Mouse (Mus musculus) T-helper 1 cell (primary cell): ENCODE measurements at regions not wholly inside any gene's neighbourhood (a gene's known extent, or its start where the extent isn't known, plus 50 kb on each side); places are given as distances from the start of the nearest gene placed in this dataset.

ENCODE experiments used
- in situ Hi-C: fragments of 300-600 bp; cut with MboI, MseI; formaldehyde crosslinking; loops from one replicate; pipeline ENCODE4 v1.15.1; 2025; ENCODE audit warnings: high pct_unique_total_duplicates

DNA sequence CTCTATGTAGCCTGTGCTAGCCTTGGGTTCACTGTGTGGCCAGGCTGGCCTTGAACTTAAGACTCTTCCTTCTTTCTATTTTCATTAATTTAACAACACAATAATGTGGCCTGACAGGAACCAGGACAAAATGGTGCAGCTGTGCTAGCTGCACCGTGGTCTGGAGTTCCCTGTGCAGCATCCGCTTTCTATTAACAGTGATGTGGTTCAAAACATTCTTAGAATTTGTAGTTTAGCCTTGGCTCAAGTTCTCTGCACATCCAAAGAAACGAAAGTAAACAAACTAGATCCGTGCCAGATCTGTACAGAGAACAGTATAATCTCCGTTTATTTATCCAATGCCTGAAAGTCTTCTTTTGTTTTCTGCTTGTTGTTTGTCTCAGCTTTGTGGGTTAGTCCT lies 88.5 kb downstream of the Irx1 start:
- in situ Hi-C loops = no loop called here

- in situ Hi-C loops = no loop called here
Measured at GRCm38 (mm10) chr13:71868763-71869162, 94.8 kb downstream of the Irx1 start.

DNA sequence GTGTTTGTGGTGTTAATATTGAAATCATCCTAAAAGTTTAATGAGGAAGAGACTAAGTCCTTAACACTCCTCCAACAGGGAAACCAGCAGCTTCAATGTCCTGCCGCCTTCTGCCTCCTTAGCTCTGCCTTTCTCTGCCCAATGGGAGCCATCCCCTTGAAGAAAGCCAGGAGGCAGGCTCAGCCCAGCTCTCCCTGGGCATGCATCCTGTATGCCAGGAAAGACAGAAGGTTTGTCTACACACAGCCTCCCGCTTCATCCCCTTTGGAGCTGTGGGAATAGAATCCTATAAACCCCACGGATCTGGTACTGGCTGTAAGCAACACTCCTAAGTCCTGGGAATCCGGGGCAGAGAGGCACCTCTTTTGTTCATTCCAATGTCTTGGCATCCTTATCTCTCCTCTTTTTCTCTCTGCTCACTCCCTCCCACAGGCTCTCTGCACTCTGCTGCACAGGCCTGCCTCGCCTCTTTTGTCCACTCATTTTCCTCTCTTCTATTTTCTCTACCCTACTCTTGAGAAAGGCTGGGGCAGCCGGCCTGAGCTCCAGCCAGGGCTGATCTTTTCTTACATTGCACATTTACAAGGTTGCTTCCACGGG lies 110.0 kb downstream of the Irx1 start:
- in situ Hi-C loops = no loop called here

- in situ Hi-C loops = no loop called here
Measured at GRCm38 (mm10) chr13:71804032-71804958, 159.2 kb downstream of the Irx1 start.

- in situ Hi-C loops = no loop called here
Measured at GRCm38 (mm10) chr13:71798288-71798687, 165.2 kb downstream of the Irx1 start.

GRCm38 (mm10) chr13:71784740-71785139 lies 178.8 kb downstream of the Irx1 start:
- in situ Hi-C loops = no loop called here

- in situ Hi-C loops = no loop called here
Measured at GRCm38 (mm10) chr13:71747003-71747965, 216.2 kb downstream of the Irx1 start.

- in situ Hi-C loops = no loop called here
Measured at GRCm38 (mm10) chr13:71746534-71746933, 217.0 kb downstream of the Irx1 start.

- in situ Hi-C loops = loop anchor here (10.0 kb wide), 1 partner anchor 1762 kb away; no protein-coding TSS in a partner anchor
Measured at GRCm38 (mm10) chr13:71736821-71737345, 226.6 kb downstream of the Irx1 start.

DNA sequence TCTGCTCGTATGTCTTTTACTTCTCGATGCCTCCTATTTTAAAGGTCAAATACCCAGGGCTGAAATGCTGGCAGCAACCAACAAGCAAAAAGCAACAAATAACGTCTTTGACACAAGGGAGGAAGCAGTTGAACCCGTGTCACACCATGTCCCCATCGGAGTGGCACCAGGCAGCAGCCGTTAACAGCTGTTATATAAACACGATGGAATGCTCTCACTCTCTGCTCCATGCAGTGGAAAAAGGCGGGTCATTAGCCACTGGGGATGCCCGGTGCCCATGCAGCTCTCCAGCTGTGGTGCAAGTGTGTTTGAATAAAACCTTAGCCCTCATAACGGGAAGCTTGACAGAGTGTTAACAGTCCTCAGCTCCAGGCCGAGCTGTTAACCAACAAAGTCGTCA lies 229.3 kb downstream of the Irx1 start:
- in situ Hi-C loops = loop anchor here (10.0 kb wide), 1 partner anchor 1759 kb away; no protein-coding TSS in a partner anchor

DNA sequence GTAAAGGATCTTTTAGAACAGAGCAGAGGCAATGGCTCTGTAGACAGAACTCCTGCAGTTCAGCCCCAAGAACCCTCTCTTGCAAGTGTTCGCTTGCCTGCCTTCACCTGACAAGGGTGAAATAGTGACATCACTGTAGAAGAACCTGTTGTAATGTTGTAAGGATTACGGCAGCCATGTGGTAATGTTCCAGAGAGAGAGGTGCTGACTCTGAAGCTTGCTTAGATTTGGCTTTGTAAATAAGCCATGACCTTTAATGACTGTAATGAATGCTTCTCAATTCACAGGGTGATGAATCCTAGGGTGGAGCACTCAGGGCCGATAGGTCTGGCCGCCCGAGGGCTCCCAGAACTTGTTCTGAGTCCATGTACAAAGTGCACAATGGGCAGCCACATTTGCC lies 230.2 kb downstream of the Irx1 start:
- in situ Hi-C loops = loop anchor here (10.0 kb wide), 1 partner anchor 1759 kb away; no protein-coding TSS in a partner anchor

DNA sequence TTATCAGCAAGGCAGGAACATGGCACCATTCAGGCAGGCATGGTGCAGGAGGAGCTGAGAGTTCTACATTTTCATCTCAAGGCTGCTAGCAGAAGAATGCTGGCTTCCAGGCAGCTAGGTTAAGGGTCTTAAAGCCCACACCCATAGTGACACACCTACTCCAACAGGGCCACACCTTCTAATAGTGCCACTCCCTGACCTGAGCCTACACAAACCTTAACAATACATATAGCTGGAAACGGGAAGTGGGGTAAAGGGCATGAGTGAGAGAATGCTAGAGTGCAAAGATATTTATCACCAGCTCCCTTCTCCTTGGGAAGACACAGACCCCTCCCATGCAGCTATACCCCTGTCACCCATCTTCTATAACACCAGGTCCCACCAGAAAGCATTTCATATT lies 230.6 kb downstream of the Irx1 start:
- in situ Hi-C loops = loop anchor here (10.0 kb wide), 1 partner anchor 1758 kb away; no protein-coding TSS in a partner anchor

GRCm38 (mm10) chr13:71690069-71690817 lies 273.3 kb downstream of the Irx1 start:
- in situ Hi-C loops = no loop called here

- in situ Hi-C loops = loop anchor here (10.0 kb wide), 1 partner anchor 816 kb away; no protein-coding TSS in a partner anchor
Measured at GRCm38 (mm10) chr13:71689187-71689586, 274.3 kb downstream of the Irx1 start.

DNA sequence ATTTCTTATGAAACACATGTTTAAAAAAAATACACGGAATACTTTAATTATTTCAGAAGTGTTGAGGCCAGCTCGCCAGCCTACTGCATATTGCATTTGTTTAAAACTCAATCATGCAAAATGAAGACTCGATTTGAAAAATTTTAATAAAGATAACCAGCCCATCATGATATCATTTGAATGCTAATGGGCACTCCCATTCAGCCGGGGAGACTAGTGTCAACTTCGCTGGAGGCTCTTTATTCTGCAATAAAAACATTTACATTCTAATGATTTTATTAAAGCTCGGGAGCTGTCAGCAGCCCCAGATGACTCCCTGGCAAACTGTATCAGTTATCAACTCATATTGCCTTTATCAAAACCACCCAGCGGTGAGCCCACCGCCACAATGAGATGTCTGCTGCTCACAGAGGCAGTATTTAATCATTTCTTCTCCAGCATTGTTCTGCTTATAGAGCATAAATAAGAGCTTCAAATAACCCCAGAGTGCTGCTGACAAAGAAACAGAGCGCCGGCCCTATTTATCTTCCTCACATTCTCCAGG lies 287.4 kb downstream of the Irx1 start:
- in situ Hi-C loops = no loop called here

- in situ Hi-C loops = no loop called here
Measured at GRCm38 (mm10) chr13:71669956-71670739, 293.4 kb downstream of the Irx1 start.

DNA sequence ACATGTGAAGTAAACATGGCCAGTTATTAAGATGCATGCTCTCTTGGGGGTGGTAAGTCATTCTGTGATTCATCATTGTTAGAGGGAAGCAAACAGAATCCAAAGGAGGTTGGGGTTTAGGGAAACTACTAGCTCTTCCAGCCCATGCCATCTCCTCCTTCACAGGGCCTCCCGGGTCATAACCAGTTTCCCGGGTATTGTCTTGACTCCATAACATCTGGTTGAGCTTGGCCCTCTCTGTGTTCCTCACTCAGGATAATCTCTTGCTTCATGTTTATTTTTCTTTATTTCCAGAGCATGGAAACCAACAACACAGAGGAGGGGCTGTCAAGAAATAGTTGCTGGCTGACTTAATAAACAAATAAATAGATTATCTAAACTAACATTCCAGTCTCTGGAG lies 295.3 kb downstream of the Irx1 start:
- in situ Hi-C loops = no loop called here

- in situ Hi-C loops = no loop called here
Measured at GRCm38 (mm10) chr13:71665221-71665916, 298.2 kb downstream of the Irx1 start.

DNA sequence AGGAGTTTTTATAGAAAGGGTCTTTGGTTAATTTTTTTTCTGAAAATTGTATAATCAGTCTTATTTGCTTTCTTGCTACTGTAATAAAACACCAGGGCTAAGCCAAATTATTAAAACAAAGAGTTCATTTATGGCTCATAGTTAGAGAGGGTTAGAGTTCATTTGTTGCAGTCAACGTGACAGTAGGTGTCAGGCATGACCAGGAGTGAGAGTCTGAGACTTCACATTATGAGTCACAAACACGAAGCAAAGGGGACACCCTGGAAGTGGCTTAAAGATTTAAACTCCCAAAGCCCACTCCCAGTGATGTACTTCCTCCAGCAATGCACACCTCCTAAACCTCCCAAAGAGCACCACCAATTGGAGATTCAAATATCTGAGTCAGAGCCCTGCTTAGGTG lies 305.6 kb downstream of the Irx1 start:
- in situ Hi-C loops = no loop called here
